Mouse (Mus musculus): ENCODE results near the gene Pla1a. TPM values are rescaled to one million over a fixed set of nuclear protein-coding genes. Genes with fewer than 3 reads are reported as not detected.

The Pla1a gene
- polyA plus RNA-seq, 1 experiment from 2014 or later = 0.68 TPM

GRCm38 (mm10) chr16:38443721-38444464 is 10.9 kb upstream of the Pla1a start:
- H3K27ac ChIP-seq (ENCODE audit: low read length) = no peak overlapping the region
- no peaks in the 10 kb centered on the region for H3K9me3 ChIP-seq (replicated peaks; ENCODE audit: control insufficient read depth, low read length, poor library complexity, severe bottlenecking)
- H3K9ac ChIP-seq (ENCODE audit: low read depth, low read length) = no peak overlapping the region
- 98% methylated on average over 7 of the region's 7 CpGs for WGBS
- no peaks in the 10 kb centered on the region for H3K27me3 ChIP-seq (ENCODE audit: control insufficient read depth, insufficient read depth, low read depth, low read length)
- no peak for ATAC-seq
- no peak overlapping the region for H3K4me2 ChIP-seq (ENCODE audit: low read length)
- no peak overlapping the region for H3K4me3 ChIP-seq (ENCODE audit: low read depth, low read length)
- no peaks in the 10 kb centered on the region for H3K4me1 ChIP-seq (ENCODE audit: control insufficient read depth, insufficient read depth, low read length)
- H3K36me3 ChIP-seq (ENCODE audit: control insufficient read depth, insufficient read depth, low read length) = peaks cover 30% of the 10 kb centered on the region

- no peak overlapping the region for H3K9ac ChIP-seq (ENCODE audit: low read depth, low read length)
- H3K9me3 ChIP-seq (replicated peaks; ENCODE audit: control insufficient read depth, low read length, poor library complexity, severe bottlenecking) = no peaks in the 10 kb centered on the region
- WGBS = 86% methylated on average over 8 of the region's 8 CpGs
- no peak overlapping the region for H3K4me3 ChIP-seq (ENCODE audit: low read depth, low read length)
- H3K36me3 ChIP-seq (ENCODE audit: control insufficient read depth, insufficient read depth, low read length) = peaks cover 26% of the 10 kb centered on the region
- no peaks in the 10 kb centered on the region for H3K27me3 ChIP-seq (ENCODE audit: control insufficient read depth, insufficient read depth, low read depth, low read length)
- no peaks in the 10 kb centered on the region for H3K4me1 ChIP-seq (ENCODE audit: control insufficient read depth, insufficient read depth, low read length)
- no peak overlapping the region for H3K27ac ChIP-seq (ENCODE audit: low read length)
- no peak for ATAC-seq
- no peak overlapping the region for H3K4me2 ChIP-seq (ENCODE audit: low read length)
These were observed 9.3 kb upstream of the Pla1a start for GRCm38 (mm10) chr16:38442216-38442615.

GRCm38 (mm10) chr16:38441611-38442010 is 8.7 kb upstream of the Pla1a start:
- Histone ChIP-seq H3K27me3 (ENCODE audit: control insufficient read depth, insufficient read depth, low read depth, low read length) (no peaks in the 10 kb centered on the region), H3K27ac (ENCODE audit: low read length) (no peak overlapping the region), H3K4me2 (ENCODE audit: low read length) (no peak overlapping the region), H3K9ac (ENCODE audit: low read depth, low read length) (no peak overlapping the region), H3K4me1 (ENCODE audit: control insufficient read depth, insufficient read depth, low read length) (no peaks in the 10 kb centered on the region), H3K9me3 (replicated peaks; ENCODE audit: control insufficient read depth, low read length, poor library complexity, severe bottlenecking) (no peaks in the 10 kb centered on the region), H3K4me3 (ENCODE audit: low read depth, low read length) (no peak overlapping the region), H3K36me3 (ENCODE audit: control insufficient read depth, insufficient read depth, low read length) (peaks cover 20% of the 10 kb centered on the region)
- no peak for ATAC-seq
- 95% methylated on average over 5 of the region's 5 CpGs for WGBS

GRCm38 (mm10) chr16:38440403-38440802 is 7.5 kb upstream of the Pla1a start:
- no peaks in the 10 kb centered on the region for H3K4me1 ChIP-seq (ENCODE audit: control insufficient read depth, insufficient read depth, low read length)
- no peak overlapping the region for H3K27ac ChIP-seq (ENCODE audit: low read length)
- H3K9me3 ChIP-seq (replicated peaks; ENCODE audit: control insufficient read depth, low read length, poor library complexity, severe bottlenecking) = no peaks in the 10 kb centered on the region
- no peak overlapping the region for H3K4me2 ChIP-seq (ENCODE audit: low read length)
- no peak overlapping the region for H3K4me3 ChIP-seq (ENCODE audit: low read depth, low read length)
- no peaks in the 10 kb centered on the region for H3K27me3 ChIP-seq (ENCODE audit: control insufficient read depth, insufficient read depth, low read depth, low read length)
- ATAC-seq = no peak
- WGBS = 88% methylated on average over 6 of the region's 6 CpGs
- peaks cover 12% of the 10 kb centered on the region for H3K36me3 ChIP-seq (ENCODE audit: control insufficient read depth, insufficient read depth, low read length)
- H3K9ac ChIP-seq (ENCODE audit: low read depth, low read length) = no peak overlapping the region

- 75% methylated on average over 1 of the region's 1 CpGs for WGBS
These were observed 6.2 kb upstream of the Pla1a start for GRCm38 (mm10) chr16:38439190-38439589.

GRCm38 (mm10) chr16:38434295-38434795 is 1.4 kb upstream of the Pla1a start:
- ATAC-seq = no peak
- H3K27me3 ChIP-seq (ENCODE audit: control insufficient read depth, insufficient read depth, low read depth, low read length) = no peaks in the 10 kb centered on the region
- no peak overlapping the region for H3K27ac ChIP-seq (ENCODE audit: low read length)
- no peaks in the 10 kb centered on the region for H3K36me3 ChIP-seq (ENCODE audit: control insufficient read depth, insufficient read depth, low read length)
- H3K4me2 ChIP-seq (ENCODE audit: low read length) = no peak overlapping the region
- WGBS = 83% methylated on average over 4 of the region's 4 CpGs
- H3K9me3 ChIP-seq (replicated peaks; ENCODE audit: control insufficient read depth, low read length, poor library complexity, severe bottlenecking) = no peaks in the 10 kb centered on the region
- no peak overlapping the region for H3K9ac ChIP-seq (ENCODE audit: low read depth, low read length)
- no peak overlapping the region for H3K4me3 ChIP-seq (ENCODE audit: low read depth, low read length)
- no peaks in the 10 kb centered on the region for H3K4me1 ChIP-seq (ENCODE audit: control insufficient read depth, insufficient read depth, low read length)

More at GRCm38 (mm10) chr16:38439190-38439589, 6.2 kb upstream of the Pla1a start:
- Histone ChIP-seq H3K27ac (ENCODE audit: low read length) (no peak overlapping the region), H3K27me3 (ENCODE audit: control insufficient read depth, insufficient read depth, low read depth, low read length) (no peaks in the 10 kb centered on the region), H3K4me2 (ENCODE audit: low read length) (no peak overlapping the region), H3K36me3 (ENCODE audit: control insufficient read depth, insufficient read depth, low read length) (peaks cover 2% of the 10 kb centered on the region; the same call in 1 of the 2 replicates), H3K9me3 (replicated peaks; ENCODE audit: control insufficient read depth, low read length, poor library complexity, severe bottlenecking) (no peaks in the 10 kb centered on the region), H3K9ac (ENCODE audit: low read depth, low read length) (no peak overlapping the region), H3K4me1 (ENCODE audit: control insufficient read depth, insufficient read depth, low read length) (no peaks in the 10 kb centered on the region), H3K4me3 (ENCODE audit: low read depth, low read length) (no peak overlapping the region)
- ATAC-seq = no peak

- H3K9ac ChIP-seq (ENCODE audit: low read depth, low read length) = no peak overlapping the region
- no peaks in the 10 kb centered on the region for H3K36me3 ChIP-seq (ENCODE audit: control insufficient read depth, insufficient read depth, low read length)
- no peaks in the 10 kb centered on the region for H3K27me3 ChIP-seq (ENCODE audit: control insufficient read depth, insufficient read depth, low read depth, low read length)
- H3K9me3 ChIP-seq (replicated peaks; ENCODE audit: control insufficient read depth, low read length, poor library complexity, severe bottlenecking) = no peaks in the 10 kb centered on the region
- H3K4me3 ChIP-seq (ENCODE audit: low read depth, low read length) = no peak overlapping the region
- H3K27ac ChIP-seq (ENCODE audit: low read length) = no peak overlapping the region
- H3K4me1 ChIP-seq (ENCODE audit: control insufficient read depth, insufficient read depth, low read length) = no peaks in the 10 kb centered on the region
- WGBS = 87% methylated on average over 8 of the region's 8 CpGs
- no peak overlapping the region for H3K4me2 ChIP-seq (ENCODE audit: low read length)
- no peak for ATAC-seq
These were observed 569 bp upstream of the Pla1a start for GRCm38 (mm10) chr16:38433514-38433913.

GRCm38 (mm10) chr16:38431446-38432185 is 1.3 kb downstream of the Pla1a start:
- Histone ChIP-seq H3K4me1 (ENCODE audit: control insufficient read depth, insufficient read depth, low read length) (no peaks in the 10 kb centered on the region), H3K27ac (ENCODE audit: low read length) (no peak overlapping the region), H3K9ac (ENCODE audit: low read depth, low read length) (no peak overlapping the region), H3K27me3 (ENCODE audit: control insufficient read depth, insufficient read depth, low read depth, low read length) (no peaks in the 10 kb centered on the region), H3K4me3 (ENCODE audit: low read depth, low read length) (no peak overlapping the region), H3K36me3 (ENCODE audit: control insufficient read depth, insufficient read depth, low read length) (no peaks in the 10 kb centered on the region), H3K4me2 (ENCODE audit: low read length) (no peak overlapping the region), H3K9me3 (replicated peaks; ENCODE audit: control insufficient read depth, low read length, poor library complexity, severe bottlenecking) (no peaks in the 10 kb centered on the region)
- ATAC-seq = no peak
- 42% methylated on average over 13 of the region's 13 CpGs for WGBS

- no peaks in the 10 kb centered on the region for H3K9me3 ChIP-seq (replicated peaks; ENCODE audit: control insufficient read depth, low read length, poor library complexity, severe bottlenecking)
- no peak overlapping the region for H3K27ac ChIP-seq (ENCODE audit: low read length)
- no peaks in the 10 kb centered on the region for H3K27me3 ChIP-seq (ENCODE audit: control insufficient read depth, insufficient read depth, low read depth, low read length)
- ATAC-seq = no peak
- 75% methylated on average over 1 of the region's 1 CpGs for WGBS
- H3K4me2 ChIP-seq (ENCODE audit: low read length) = no peak overlapping the region
- no peaks in the 10 kb centered on the region for H3K36me3 ChIP-seq (ENCODE audit: control insufficient read depth, insufficient read depth, low read length)
- no peaks in the 10 kb centered on the region for H3K4me1 ChIP-seq (ENCODE audit: control insufficient read depth, insufficient read depth, low read length)
- no peak overlapping the region for H3K4me3 ChIP-seq (ENCODE audit: low read depth, low read length)
- H3K9ac ChIP-seq (ENCODE audit: low read depth, low read length) = no peak overlapping the region
These were observed 7.1 kb downstream of the Pla1a start for GRCm38 (mm10) chr16:38425799-38426198.
